Mouse (Mus musculus): ENCODE measurements around the gene Magi1.

Gene Magi1

DNA sequence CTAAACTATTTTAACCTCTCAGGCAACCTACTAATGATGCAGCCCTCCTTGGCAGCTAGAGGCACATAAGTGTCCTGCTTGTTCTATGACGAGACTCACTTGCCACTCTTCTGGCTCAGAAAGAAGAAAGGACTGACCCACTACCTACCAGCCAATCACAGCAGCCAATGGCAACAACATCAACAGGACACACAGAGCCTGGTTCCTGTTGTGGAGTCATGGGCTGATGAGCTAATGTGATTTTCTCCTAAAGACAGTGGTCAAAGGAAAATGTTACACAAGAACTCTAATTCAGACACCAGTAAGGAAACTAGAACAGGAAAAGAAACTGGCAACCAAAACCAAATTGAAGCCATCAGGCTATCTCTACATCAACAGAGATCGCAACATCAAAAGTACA, 124.5 kb downstream of the Magi1 start:
- no peak for DNase-seq (ENCODE audit: low read depth)

- DNase-seq (ENCODE audit: low read depth) = no peak
These were observed 125.4 kb downstream of the Magi1 start for GRCm38 (mm10) chr6:94158119-94158848.

DNA sequence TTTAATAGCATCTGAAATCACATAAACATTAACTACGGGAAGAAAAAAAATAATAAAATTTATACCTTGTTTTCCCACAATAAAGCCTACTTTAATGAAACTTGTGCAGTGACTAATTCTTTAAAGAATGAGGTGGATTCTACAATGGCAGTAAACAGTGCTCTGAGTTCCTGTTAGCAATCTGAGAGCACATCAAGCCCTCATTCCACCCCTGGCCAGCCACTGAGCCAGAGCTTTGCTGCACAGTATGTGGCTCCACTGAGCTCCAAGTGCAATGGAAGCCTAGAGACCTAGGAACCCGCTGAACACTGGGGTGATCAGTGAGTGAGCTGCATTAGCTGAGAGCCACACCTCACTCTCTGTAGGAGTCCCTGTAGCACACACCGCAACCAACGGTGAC, 127.7 kb downstream of the Magi1 start:
- no peak for DNase-seq (ENCODE audit: low read depth)

GRCm38 (mm10) chr6:94154854-94155601, 128.7 kb downstream of the Magi1 start:
- DNase-seq (ENCODE audit: low read depth) = no peak

DNA sequence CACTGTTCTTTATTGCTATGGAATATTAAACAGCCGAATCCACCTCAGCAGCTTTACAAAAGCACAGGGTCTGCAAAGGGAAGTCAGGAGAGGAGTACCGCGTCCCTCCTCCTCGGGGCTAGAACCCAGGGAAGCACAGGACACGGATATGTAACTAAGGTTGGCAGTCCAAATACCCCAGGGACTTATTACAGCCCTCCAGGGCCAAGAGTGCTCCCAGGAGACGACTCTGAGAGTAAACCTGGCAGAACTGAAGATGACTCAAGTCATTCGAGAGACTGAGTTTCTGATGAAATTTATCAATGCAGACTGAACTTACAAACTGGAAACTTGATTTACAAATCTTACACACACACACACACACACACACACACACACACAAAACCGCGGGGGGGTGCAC, 130.8 kb downstream of the Magi1 start:
- DNase-seq (ENCODE audit: low read depth) = no peak

GRCm38 (mm10) chr6:94150876-94151275, 132.8 kb downstream of the Magi1 start:
- DNase-seq (ENCODE audit: low read depth) = no peak

- no peak for DNase-seq (ENCODE audit: low read depth)
These were observed 133.9 kb downstream of the Magi1 start for GRCm38 (mm10) chr6:94149800-94150199.

GRCm38 (mm10) chr6:94146206-94146493, 137.6 kb downstream of the Magi1 start:
- DNase-seq (ENCODE audit: low read depth) = no peak

GRCm38 (mm10) chr6:94145430-94146205, 138.1 kb downstream of the Magi1 start:
- no peak for DNase-seq (ENCODE audit: low read depth)

DNA sequence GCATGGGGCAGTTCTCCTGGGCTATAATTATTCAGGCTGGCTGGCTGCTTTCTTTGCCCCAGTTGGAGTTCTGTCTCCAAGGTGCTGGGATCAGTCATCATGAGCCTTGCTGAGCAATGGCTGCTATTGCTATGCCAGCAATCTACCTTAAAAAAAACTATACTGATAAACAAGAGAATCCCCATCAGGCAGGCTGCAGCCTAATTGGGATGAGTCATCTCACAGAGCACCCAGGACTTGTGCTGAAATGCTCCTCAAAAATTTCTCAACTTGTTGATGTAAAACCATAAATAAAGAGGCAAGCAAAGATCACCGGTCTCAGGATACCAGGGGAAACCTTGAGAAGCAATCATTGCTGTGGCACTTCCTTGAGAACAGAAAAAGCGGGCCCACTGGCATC, 141.2 kb downstream of the Magi1 start:
- no peak for DNase-seq (ENCODE audit: low read depth)

GRCm38 (mm10) chr6:94141496-94141895, 142.2 kb downstream of the Magi1 start:
- no peak for DNase-seq (ENCODE audit: low read depth)

DNA sequence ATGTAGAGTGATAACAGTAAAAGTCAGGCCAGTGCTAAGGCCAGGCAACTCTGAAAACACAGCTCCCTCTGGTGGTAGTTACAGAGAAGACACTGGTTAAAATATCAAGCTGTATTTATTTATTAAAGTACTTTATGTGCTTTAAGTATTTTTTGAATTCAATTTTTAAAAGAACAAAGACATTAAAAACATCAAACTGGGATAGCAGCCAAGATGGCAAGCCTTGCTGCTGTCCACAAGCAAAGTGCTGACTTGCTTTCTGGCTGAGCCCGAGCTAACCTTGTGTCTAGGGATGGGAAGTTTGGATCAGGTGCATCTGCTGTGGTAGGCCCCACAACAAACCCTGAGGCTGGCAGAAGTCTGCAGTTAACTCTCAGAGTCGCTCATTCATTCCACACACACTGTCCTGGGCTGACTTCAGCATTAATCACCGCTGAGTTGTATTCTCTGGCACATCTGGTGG, 143.7 kb downstream of the Magi1 start:
- DNase-seq (ENCODE audit: low read depth) = no peak

DNA sequence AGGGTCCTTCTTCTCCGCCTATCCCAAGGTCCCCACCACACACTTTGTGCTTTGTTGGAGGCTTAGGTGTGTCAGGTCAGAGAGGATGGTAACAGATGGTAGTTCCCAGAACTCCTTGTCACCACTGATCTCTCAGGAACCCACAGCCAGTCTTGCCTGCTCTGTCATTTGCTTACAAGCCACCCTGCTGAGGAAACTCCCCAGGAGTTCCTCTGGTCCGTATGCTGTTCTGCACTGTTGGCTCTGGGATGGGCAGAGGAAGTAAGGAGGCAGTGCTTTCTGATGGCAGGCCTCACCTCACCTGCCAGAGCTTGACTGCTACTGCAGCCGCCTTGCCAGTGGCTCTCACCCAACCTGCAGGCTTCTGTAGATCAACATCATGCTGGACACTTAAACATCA, 147.0 kb downstream of the Magi1 start:
- DNase-seq (ENCODE audit: low read depth) = no peak

DNA sequence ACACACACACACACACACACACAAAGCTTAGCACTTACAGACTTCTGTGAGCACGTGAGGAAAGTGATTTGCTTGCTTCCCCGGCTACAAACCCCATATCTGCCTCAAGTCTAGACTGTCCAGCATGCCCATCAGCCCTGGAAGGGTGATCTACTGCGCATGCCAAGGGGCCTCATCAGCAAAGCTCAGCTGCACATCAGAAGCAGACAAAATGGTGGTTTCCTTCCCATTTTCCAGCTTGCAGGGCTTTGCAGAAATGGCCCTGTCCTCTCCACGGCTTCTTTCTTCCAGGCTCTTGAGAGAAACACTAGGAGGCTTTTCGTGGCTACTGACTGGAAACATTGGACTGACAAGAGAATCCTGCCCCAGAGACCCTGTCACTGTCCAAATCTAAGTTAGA, 149.6 kb downstream of the Magi1 start:
- no peak for DNase-seq (ENCODE audit: low read depth)

DNA sequence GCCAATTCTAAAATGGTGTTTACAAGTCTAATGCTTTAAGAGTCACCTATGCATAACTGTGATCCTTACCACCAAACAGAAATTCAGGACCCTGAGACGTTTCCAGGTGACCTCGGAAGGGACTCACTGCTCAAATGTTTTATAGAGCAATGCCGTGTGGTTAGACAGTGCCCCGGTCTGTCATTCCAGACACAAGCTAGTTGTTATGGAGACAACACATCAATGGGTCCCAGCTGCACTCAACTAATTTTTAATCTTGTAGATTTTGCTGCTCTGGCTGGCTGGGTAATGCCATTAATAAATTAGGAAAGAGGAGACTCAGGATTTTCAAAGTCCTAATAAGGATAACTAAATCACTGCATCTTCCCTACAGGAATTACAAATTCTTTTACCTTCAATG, 151.7 kb downstream of the Magi1 start:
- no peak for DNase-seq (ENCODE audit: low read depth)

DNA sequence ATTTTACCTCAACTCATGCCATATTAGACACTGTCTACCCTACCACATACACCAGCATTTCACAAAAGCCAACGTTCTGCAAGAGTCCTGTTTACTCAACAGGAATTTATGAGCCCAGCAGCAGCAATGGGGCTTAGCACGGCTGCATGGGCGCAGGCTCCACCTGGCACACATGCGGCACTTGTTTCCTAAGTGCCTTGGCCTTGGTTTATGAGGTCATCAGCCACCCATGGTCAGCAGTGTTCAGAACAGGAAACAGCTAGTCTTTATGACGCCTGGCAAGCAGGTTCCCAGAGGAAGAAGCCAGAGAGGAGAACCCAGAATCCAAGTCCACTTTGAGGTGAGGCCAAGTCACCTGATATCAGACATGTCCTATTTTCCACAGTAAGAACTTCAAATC, 153.3 kb downstream of the Magi1 start:
- DNase-seq (ENCODE audit: low read depth) = no peak

DNA sequence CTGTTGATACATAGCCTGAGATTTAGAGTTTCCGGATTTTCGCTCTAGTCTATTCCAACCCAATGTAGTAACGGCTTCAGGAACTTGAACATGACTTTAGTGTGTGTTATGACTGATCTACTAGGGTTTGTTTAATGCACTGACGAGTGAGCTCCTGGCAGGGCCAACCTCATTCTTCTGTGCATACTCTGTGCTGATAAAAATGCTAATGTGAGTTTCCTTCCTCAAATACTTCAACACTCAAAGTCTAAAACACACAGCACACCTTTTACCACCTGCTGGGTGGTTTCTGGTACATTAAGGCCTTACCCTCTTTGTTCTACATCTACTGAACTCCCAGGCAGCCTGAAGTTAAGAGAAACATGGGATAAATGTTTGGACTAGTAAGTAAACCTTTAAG, 157.0 kb downstream of the Magi1 start:
- DNase-seq (ENCODE audit: low read depth) = no peak

GRCm38 (mm10) chr6:94125144-94125543, 158.6 kb downstream of the Magi1 start:
- DNase-seq (ENCODE audit: low read depth) = peak; percentile 29

GRCm38 (mm10) chr6:94124279-94124678, 159.4 kb downstream of the Magi1 start:
- no peak for DNase-seq (ENCODE audit: low read depth)

DNA sequence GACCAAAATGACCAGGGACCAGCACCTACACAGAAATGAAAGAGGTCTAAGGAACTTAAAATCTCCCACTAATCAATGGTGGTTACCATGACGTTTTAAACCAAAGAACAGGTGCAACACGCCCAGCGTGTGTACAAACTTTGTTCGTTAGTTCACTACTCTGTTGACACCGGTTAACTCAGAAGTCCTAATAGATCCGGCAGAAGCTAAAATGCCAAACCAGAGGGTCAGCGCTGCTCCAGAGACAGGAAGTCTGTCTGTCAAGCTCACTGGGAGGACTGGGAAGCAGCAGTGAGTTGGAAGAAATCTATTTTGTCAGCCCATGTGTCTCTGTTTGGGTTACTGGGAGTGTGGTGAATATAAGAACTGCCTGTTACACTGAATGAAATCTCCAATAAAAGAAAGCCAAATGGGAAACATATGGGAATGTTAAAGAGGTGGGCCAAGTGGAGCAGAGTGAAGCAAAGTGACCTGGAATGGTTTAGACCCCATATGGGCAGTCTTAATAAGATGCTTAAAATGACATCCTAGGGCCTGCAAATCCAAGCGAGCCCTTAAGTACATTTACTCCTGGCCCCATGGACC, 161.1 kb downstream of the Magi1 start:
- DNase-seq (ENCODE audit: low read depth) = no peak

GRCm38 (mm10) chr6:94121488-94121887, 162.2 kb downstream of the Magi1 start:
- no peak for DNase-seq (ENCODE audit: low read depth)
